Mouse (Mus musculus) E14TG2a.4 (cell line): ENCODE data around the gene Entpd2.

ENCODE experiments used
- CTCF ChIP-seq: conservative IDR thresholded peaks from 2 replicates; pipeline ENCODE4 v1.5.1; 2014; ENCODE audit warnings: low read length
- NANOG ChIP-seq: IDR thresholded peaks from 2 replicates; pipeline ENCODE4 v1.6.1; 2014; ENCODE audit warnings: borderline replicate concordance, low read length, mixed read lengths
- POU5F1 ChIP-seq: IDR thresholded peaks from 2 replicates; pipeline ENCODE4 v1.6.1; 2014; ENCODE audit warnings: low read length, borderline replicate concordance

DNA sequence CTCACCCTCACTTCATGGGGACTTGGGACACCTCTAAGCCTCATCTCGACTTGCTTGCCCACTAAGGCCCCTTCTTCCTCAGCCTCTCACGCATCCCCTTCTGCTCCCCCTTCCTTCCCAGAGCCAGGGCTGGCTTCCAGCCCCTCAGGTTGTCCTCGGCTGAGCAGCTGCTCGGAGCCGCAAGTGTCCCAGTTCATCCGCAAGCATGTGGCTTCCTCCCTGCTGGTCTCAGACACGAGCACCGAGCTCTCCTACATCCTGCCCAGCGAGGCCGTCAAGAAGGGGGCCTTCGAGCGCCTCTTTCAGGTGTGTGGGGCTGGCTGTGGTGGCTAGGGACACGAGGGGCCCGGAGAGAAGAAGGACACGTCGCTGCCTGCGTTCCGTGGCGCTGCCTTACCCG, 45.4 kb downstream of the Entpd2 start:
- TF ChIP-seq CTCF = no peak
- no peak for TF ChIP-seq POU5F1
- no peak for TF ChIP-seq NANOG
